Mouse (Mus musculus): ENCODE measurements around the gene Fkbp10.

Gene Fkbp10

GRCm38 (mm10) chr11:100414914-100415822, at the start of gene Fkbp10:
Gene Fkbp10, plus strand, starts transcription at chr11:100415697.
- peak in 1 of 2 experiments; percentile 26 for DNase-seq (ENCODE audit: low spot score in 2 of 2)

GRCm38 (mm10) chr11:100369145-100369544, 46.4 kb upstream of the Fkbp10 start:
- DNase-seq (ENCODE audit: low spot score in 2 of 2), result no peak

- DNase-seq (ENCODE audit: low spot score in 2 of 2), result no peak
Observed at GRCm38 (mm10) chr11:100369822-100370221, 45.7 kb upstream of the Fkbp10 start.

GRCm38 (mm10) chr11:100371981-100372558, 43.4 kb upstream of the Fkbp10 start:
- no peak for DNase-seq (ENCODE audit: low spot score in 2 of 2)

GRCm38 (mm10) chr11:100375127-100375526, 40.4 kb upstream of the Fkbp10 start:
- no peak for DNase-seq (ENCODE audit: low spot score in 2 of 2)

- no peak for DNase-seq (ENCODE audit: low spot score in 2 of 2)
Observed at GRCm38 (mm10) chr11:100376005-100376404, 39.5 kb upstream of the Fkbp10 start.

GRCm38 (mm10) chr11:100376746-100377389, 38.6 kb upstream of the Fkbp10 start:
- no peak for DNase-seq (ENCODE audit: low spot score in 2 of 2)

- no peak for DNase-seq (ENCODE audit: low spot score in 2 of 2)
Observed at GRCm38 (mm10) chr11:100377989-100378388, 37.5 kb upstream of the Fkbp10 start.

- no peak for DNase-seq (ENCODE audit: low spot score in 2 of 2)
Observed at GRCm38 (mm10) chr11:100378446-100378845, 37.1 kb upstream of the Fkbp10 start.

- DNase-seq (ENCODE audit: low spot score in 2 of 2), result no peak
Observed at GRCm38 (mm10) chr11:100379311-100379710, 36.2 kb upstream of the Fkbp10 start.

- no peak for DNase-seq (ENCODE audit: low spot score in 2 of 2)
Observed at GRCm38 (mm10) chr11:100382682-100383081, 32.8 kb upstream of the Fkbp10 start.

- no peak for DNase-seq (ENCODE audit: low spot score in 2 of 2)
Observed at GRCm38 (mm10) chr11:100385016-100385415, 30.5 kb upstream of the Fkbp10 start.

GRCm38 (mm10) chr11:100386586-100386985, 28.9 kb upstream of the Fkbp10 start:
- no peak for DNase-seq (ENCODE audit: low spot score in 2 of 2)

GRCm38 (mm10) chr11:100387111-100387510, 28.4 kb upstream of the Fkbp10 start:
- DNase-seq (ENCODE audit: low spot score in 2 of 2), result no peak

- no peak for DNase-seq (ENCODE audit: low spot score in 2 of 2)
Observed at GRCm38 (mm10) chr11:100387589-100388375, 27.7 kb upstream of the Fkbp10 start.

- no peak for DNase-seq (ENCODE audit: low spot score in 2 of 2)
Observed at GRCm38 (mm10) chr11:100388588-100388987, 26.9 kb upstream of the Fkbp10 start.

GRCm38 (mm10) chr11:100389931-100390445, 25.5 kb upstream of the Fkbp10 start:
- DNase-seq (ENCODE audit: low spot score in 2 of 2), result no peak

- DNase-seq (ENCODE audit: low spot score in 2 of 2), result no peak
Observed at GRCm38 (mm10) chr11:100391081-100391883, 24.2 kb upstream of the Fkbp10 start.

- DNase-seq (ENCODE audit: low spot score in 2 of 2), result no peak
Observed at GRCm38 (mm10) chr11:100391884-100392345, 23.6 kb upstream of the Fkbp10 start.

GRCm38 (mm10) chr11:100392958-100393357, 22.5 kb upstream of the Fkbp10 start:
- DNase-seq (ENCODE audit: low spot score in 2 of 2), result no peak

GRCm38 (mm10) chr11:100393733-100394132, 21.8 kb upstream of the Fkbp10 start:
- peak; percentile 52 to 59 for DNase-seq (ENCODE audit: low spot score in 2 of 2)
